Mouse (Mus musculus): ENCODE measurements around the gene Uqcrc2. TPM values are rescaled to one million over a fixed set of nuclear protein-coding genes. Genes with fewer than 3 reads are reported as not detected.

Gene Uqcrc2
- polyA plus RNA-seq, 1 experiment from 2014 or later, result 275 TPM

DNA sequence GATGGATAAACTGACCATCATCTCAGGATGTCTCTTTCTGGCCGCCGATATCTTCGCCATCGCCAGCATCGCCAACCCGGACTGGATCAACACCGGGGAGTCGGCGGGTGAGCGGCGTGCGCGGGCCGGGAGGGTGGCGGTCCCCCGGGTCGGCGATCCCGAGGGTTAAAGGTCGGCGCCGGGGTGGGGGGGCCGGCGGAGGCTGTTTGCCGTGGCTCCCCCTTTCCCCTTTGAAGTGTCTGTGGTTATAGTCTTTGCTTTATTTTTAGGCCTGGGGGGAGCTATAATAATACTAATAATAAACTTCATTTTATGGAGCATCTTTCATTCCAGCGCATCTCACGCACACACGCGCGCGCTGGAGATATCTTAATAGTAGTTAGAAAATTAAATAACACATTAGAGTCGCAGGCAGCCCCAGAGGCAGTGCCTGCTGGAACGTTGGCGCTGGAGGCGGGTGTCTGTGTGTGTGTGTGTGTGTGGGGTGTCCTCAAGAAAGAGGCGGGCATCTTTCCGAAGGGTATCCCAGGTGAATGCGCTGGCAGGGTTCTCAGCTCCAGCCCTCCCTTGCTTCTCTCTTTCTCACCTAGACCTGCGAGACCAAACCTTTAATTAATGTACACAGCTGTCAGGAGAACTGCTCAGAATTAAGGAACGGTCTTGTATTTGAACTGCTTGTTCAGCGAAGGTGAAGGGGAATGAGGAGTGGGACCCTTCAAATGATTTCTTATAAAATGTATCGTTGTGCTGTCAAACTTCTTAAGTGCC, 43.0 kb downstream of the Uqcrc2 start:
- peak overlapping the region; percentile 35; the same call in 1 of the 2 replicates for H3K27ac ChIP-seq (ENCODE audit: low read depth, low read length)
- ATAC-seq (peak; percentile 72), DNase-seq (ENCODE audit: low spot score) (peak; percentile 46)
- no peaks in the 10 kb centered on the region for H3K9me3 ChIP-seq (replicated peaks; ENCODE audit: control insufficient read depth, low read length)
- H3K4me2 ChIP-seq (ENCODE audit: low read length), result peak overlapping the region; percentile 80
- H3K4me1 ChIP-seq (ENCODE audit: control insufficient read depth, insufficient read depth, low read length), result peaks cover 24% of the 10 kb centered on the region
- peak overlapping the region; percentile 87 for H3K9ac ChIP-seq (ENCODE audit: low read length)
- peak overlapping the region; percentile 89 for H3K4me3 ChIP-seq (ENCODE audit: low read depth, low read length)
- WGBS, result 2% methylated on average over 42 of the region's 42 CpGs
- H3K27me3 ChIP-seq (replicated peaks; ENCODE audit: control insufficient read depth, insufficient read depth, low read length), result no peaks in the 10 kb centered on the region
- no peaks in the 10 kb centered on the region for H3K36me3 ChIP-seq (ENCODE audit: control insufficient read depth, insufficient read depth, low read length)

DNA sequence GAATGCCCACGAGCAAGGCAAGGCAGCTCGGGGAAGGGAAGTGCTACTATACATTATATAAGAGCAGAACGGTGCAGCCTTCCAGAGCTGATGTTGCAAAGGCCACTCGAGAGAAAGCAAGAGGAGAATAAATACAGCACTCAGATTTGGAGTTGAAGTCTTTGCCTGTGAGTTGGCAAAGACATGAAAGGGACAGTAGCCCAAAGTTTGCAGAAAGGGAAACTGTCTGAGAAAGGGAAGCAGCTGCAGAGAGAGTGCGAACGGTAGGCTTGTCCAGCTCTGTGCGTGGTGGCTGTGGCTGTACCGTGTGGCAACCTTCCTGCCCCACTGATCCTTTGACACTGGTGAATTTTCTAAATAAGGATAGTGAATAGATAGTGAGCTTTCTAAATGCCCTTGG, 44.0 kb downstream of the Uqcrc2 start:
- WGBS, result 55% methylated on average over 8 of the region's 8 CpGs
- peak overlapping the region; percentile 87 for H3K9ac ChIP-seq (ENCODE audit: low read length)

DNA sequence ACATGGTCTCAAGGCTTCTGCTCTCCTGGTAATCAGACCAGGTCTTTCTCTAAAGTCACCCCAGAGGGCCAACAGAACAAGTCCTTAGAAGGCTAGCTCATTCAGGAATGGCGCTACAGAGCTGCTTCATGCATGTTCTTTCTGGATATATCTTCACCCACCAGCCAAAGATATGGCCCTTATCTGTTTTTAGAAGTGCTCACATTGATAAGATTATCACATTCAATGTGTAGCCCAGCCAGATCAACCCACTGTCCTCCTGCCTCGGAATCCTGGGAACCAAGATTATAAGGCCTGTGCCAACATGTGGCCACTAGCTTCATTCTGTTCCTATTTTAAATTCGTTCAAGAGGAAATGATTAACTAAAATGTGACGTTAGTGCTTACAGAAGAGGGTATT, 47.0 kb downstream of the Uqcrc2 start:
- no peak overlapping the region for H3K9ac ChIP-seq (ENCODE audit: low read length)
- WGBS, result 63% methylated on average over 4 of the region's 4 CpGs
- no peak for ATAC-seq
- no peak overlapping the region for H3K4me3 ChIP-seq (ENCODE audit: low read depth, low read length)
- no peaks in the 10 kb centered on the region for H3K9me3 ChIP-seq (replicated peaks; ENCODE audit: control insufficient read depth, low read length)
- peaks cover 19% of the 10 kb centered on the region for H3K4me1 ChIP-seq (ENCODE audit: control insufficient read depth, insufficient read depth, low read length)
- DNase-seq (ENCODE audit: low spot score), result no peak
- no peaks in the 10 kb centered on the region for H3K36me3 ChIP-seq (ENCODE audit: control insufficient read depth, insufficient read depth, low read length)
- no peak overlapping the region for H3K4me2 ChIP-seq (ENCODE audit: low read length)
- H3K27me3 ChIP-seq (replicated peaks; ENCODE audit: control insufficient read depth, insufficient read depth, low read length), result no peaks in the 10 kb centered on the region
- no peak overlapping the region for H3K27ac ChIP-seq (ENCODE audit: low read depth, low read length)

More for the DNA sequence above, 44.0 kb downstream of the Uqcrc2 start:
- Histone ChIP-seq H3K4me1 (ENCODE audit: control insufficient read depth, insufficient read depth, low read length) (peaks cover 24% of the 10 kb centered on the region), H3K4me3 (ENCODE audit: low read depth, low read length) (peak overlapping the region; percentile 89), H3K4me2 (ENCODE audit: low read length) (peak overlapping the region; percentile 80), H3K27me3 (replicated peaks; ENCODE audit: control insufficient read depth, insufficient read depth, low read length) (no peaks in the 10 kb centered on the region), H3K36me3 (ENCODE audit: control insufficient read depth, insufficient read depth, low read length) (no peaks in the 10 kb centered on the region), H3K9me3 (replicated peaks; ENCODE audit: control insufficient read depth, low read length) (no peaks in the 10 kb centered on the region), H3K27ac (ENCODE audit: low read depth, low read length) (no peak overlapping the region)
- ATAC-seq (no peak), DNase-seq (ENCODE audit: low spot score) (no peak)

DNA sequence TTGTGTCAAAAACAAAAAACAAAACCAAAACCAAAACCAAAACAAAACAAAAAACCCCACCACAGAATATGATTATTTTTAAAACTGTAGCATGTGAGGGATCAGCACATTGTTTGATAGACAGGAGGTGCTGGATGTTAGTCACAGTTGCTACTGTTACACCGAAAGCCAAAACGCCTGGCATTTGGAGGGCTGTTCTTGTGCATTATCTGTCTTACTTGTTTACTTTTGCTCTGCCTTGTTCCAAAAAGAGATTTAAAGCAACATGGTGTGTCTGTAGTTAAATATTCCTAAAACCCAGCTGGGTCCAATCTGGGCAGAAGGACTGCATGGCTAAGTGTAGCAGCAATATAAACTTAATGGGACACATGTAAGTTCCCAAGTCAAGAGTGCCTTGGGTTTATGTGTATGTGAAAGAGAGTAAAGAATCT, 49.8 kb downstream of the Uqcrc2 start:
- H3K27ac ChIP-seq (ENCODE audit: low read depth, low read length), result no peak overlapping the region
- 73% methylated on average over 2 of the region's 2 CpGs for WGBS
- DNase-seq (ENCODE audit: low spot score), result no peak
- H3K9me3 ChIP-seq (replicated peaks; ENCODE audit: control insufficient read depth, low read length), result no peaks in the 10 kb centered on the region
- no peak overlapping the region for H3K4me3 ChIP-seq (ENCODE audit: low read depth, low read length)
- peak; percentile 23; the same call in 1 of the 2 replicates for ATAC-seq
- H3K27me3 ChIP-seq (replicated peaks; ENCODE audit: control insufficient read depth, insufficient read depth, low read length), result no peaks in the 10 kb centered on the region
- H3K9ac ChIP-seq (ENCODE audit: low read length), result no peak overlapping the region
- H3K4me2 ChIP-seq (ENCODE audit: low read length), result no peak overlapping the region
- no peaks in the 10 kb centered on the region for H3K36me3 ChIP-seq (ENCODE audit: control insufficient read depth, insufficient read depth, low read length)
- peaks cover 4% of the 10 kb centered on the region; the same call in 1 of the 2 replicates for H3K4me1 ChIP-seq (ENCODE audit: control insufficient read depth, insufficient read depth, low read length)

DNA sequence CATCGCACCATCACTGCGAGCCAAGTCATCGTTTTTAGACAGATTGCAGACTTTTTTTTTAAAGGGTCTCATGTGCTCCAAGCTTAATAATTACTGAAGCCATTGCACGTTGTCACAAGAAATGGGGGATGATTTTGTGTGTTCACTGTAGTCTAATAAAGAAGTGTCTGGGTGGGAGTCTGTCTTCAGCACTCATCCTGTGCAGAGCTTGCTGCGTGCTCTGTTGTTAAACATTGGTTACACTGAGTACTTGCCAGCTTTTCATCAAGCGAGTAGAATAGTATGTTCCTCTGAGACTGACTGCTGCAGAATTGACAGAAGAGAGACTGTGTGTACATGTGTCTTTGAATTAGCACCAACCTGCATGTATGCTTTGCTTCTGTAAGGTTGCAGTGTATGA, 50.3 kb downstream of the Uqcrc2 start:
- Histone ChIP-seq H3K36me3 (ENCODE audit: control insufficient read depth, insufficient read depth, low read length) (no peaks in the 10 kb centered on the region), H3K9me3 (replicated peaks; ENCODE audit: control insufficient read depth, low read length) (no peaks in the 10 kb centered on the region), H3K4me3 (ENCODE audit: low read depth, low read length) (no peak overlapping the region), H3K4me1 (ENCODE audit: control insufficient read depth, insufficient read depth, low read length) (peaks cover 4% of the 10 kb centered on the region; the same call in 1 of the 2 replicates), H3K27ac (ENCODE audit: low read depth, low read length) (no peak overlapping the region), H3K27me3 (replicated peaks; ENCODE audit: control insufficient read depth, insufficient read depth, low read length) (no peaks in the 10 kb centered on the region), H3K9ac (ENCODE audit: low read length) (no peak overlapping the region), H3K4me2 (ENCODE audit: low read length) (no peak overlapping the region)
- DNase-seq (ENCODE audit: low spot score) (no peak), ATAC-seq (no peak)
- WGBS, result 74% methylated on average over 6 of the region's 6 CpGs

DNA sequence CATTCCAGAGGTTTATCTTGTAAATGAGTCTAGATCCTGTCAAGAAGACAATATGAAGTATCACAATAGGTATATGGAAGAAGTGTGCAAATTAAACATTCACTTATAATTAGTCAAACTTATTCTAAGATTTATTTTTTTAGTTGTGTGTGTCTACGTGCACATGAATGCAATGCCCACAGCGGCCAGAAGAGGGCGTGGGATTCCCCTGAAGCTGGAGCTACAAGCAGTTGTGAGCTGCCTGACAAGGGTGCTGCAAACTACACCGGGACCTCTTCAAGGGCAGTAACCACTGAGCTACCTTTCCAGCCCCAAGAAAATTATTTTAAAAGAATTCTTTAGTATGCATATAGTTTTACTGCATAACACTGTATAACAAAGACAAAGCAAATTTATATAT, 55.7 kb downstream of the Uqcrc2 start:
- no peaks in the 10 kb centered on the region for H3K27me3 ChIP-seq (replicated peaks; ENCODE audit: control insufficient read depth, insufficient read depth, low read length)
- H3K4me3 ChIP-seq (ENCODE audit: low read depth, low read length), result no peak overlapping the region
- no peaks in the 10 kb centered on the region for H3K4me1 ChIP-seq (ENCODE audit: control insufficient read depth, insufficient read depth, low read length)
- no peak for DNase-seq (ENCODE audit: low spot score)
- H3K9ac ChIP-seq (ENCODE audit: low read length), result no peak overlapping the region
- 78% methylated on average over 4 of the region's 4 CpGs for WGBS
- H3K9me3 ChIP-seq (replicated peaks; ENCODE audit: control insufficient read depth, low read length), result no peaks in the 10 kb centered on the region
- ATAC-seq, result no peak
- no peak overlapping the region for H3K27ac ChIP-seq (ENCODE audit: low read depth, low read length)
- H3K36me3 ChIP-seq (ENCODE audit: control insufficient read depth, insufficient read depth, low read length), result peaks cover 12% of the 10 kb centered on the region; the same call in 1 of the 2 replicates
- no peak overlapping the region for H3K4me2 ChIP-seq (ENCODE audit: low read length)

DNA sequence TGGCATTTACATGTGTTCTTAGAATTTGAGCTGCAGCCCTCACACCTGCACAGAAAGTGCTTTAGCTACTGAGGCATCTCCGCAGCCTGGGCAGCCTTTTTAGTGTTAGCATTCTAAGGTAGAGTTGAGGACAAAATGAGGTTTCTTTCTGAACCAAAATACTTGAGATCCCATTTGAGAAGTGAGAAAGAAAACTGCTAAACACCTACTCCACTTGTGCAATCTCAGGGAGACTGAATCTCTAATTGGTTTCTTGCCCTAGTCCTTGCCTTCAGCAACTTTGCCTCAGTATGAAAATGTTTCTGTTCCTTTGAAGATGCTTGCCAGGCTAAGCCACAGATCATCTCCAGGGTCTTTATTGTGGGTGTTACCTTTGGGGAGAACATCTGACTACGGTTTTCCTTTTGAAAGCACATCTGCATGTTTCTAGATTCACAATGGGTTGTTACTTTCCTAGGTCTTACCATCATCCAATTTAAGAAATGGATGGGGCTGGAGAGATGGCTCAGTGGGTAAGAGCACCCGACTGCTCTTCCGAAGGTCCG, 58.9 kb downstream of the Uqcrc2 start:
- peaks cover 12% of the 10 kb centered on the region; the same call in 1 of the 2 replicates for H3K36me3 ChIP-seq (ENCODE audit: control insufficient read depth, insufficient read depth, low read length)
- ATAC-seq, result no peak
- no peak overlapping the region for H3K9ac ChIP-seq (ENCODE audit: low read length)
- no peak overlapping the region for H3K4me2 ChIP-seq (ENCODE audit: low read length)
- no peak overlapping the region for H3K27ac ChIP-seq (ENCODE audit: low read depth, low read length)
- H3K4me3 ChIP-seq (ENCODE audit: low read depth, low read length), result no peak overlapping the region
- DNase-seq (ENCODE audit: low spot score), result no peak
- no peaks in the 10 kb centered on the region for H3K27me3 ChIP-seq (replicated peaks; ENCODE audit: control insufficient read depth, insufficient read depth, low read length)
- no peaks in the 10 kb centered on the region for H3K9me3 ChIP-seq (replicated peaks; ENCODE audit: control insufficient read depth, low read length)
- 89% methylated on average over 5 of the region's 5 CpGs for WGBS
- no peaks in the 10 kb centered on the region for H3K4me1 ChIP-seq (ENCODE audit: control insufficient read depth, insufficient read depth, low read length)

DNA sequence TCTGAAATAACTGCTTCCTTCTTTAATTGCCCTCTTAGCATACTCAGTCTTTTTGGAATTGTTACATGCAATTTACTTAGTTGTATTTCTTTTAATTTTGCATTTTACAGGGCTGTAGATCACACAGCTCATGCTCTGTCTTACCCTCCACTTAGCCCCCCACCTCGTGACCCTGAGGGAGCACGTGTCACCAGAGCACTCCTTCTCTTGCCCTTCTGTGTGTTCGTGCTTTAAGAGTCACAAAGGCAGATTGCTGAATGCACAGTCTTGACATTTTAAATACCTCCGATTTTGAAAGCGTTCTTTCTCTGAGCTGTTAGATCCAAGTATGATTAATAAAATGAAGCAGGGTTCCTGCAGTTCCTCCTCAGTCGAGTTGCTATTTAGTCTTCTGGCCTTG, 60.2 kb downstream of the Uqcrc2 start:
- DNase-seq (ENCODE audit: low spot score) (no peak), ATAC-seq (no peak)
- Histone ChIP-seq H3K27ac (ENCODE audit: low read depth, low read length) (no peak overlapping the region), H3K4me2 (ENCODE audit: low read length) (no peak overlapping the region), H3K4me1 (ENCODE audit: control insufficient read depth, insufficient read depth, low read length) (no peaks in the 10 kb centered on the region), H3K9me3 (replicated peaks; ENCODE audit: control insufficient read depth, low read length) (no peaks in the 10 kb centered on the region), H3K27me3 (replicated peaks; ENCODE audit: control insufficient read depth, insufficient read depth, low read length) (no peaks in the 10 kb centered on the region), H3K9ac (ENCODE audit: low read length) (no peak overlapping the region), H3K36me3 (ENCODE audit: control insufficient read depth, insufficient read depth, low read length) (peaks cover 12% of the 10 kb centered on the region; the same call in 1 of the 2 replicates), H3K4me3 (ENCODE audit: low read depth, low read length) (no peak overlapping the region)
- 36% methylated on average over 6 of the region's 6 CpGs for WGBS

DNA sequence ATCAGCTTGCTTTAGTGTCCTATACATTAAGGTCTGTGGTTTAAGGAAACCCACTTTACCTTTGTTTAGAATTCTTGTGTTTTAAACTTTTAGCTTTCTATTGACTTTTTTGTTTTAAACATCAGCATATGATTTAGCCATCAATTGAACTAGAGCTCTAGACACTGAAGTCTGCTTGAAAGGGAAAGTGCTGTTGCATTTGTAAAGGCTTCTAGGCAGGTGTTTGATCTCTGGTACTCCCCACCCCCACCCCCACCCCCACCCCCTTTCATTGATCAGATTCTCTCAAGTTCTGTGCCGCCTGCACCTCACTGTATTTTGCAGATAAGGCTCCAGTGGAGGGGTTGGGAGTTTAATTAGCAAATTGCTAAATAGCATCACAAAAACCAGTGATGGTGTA, 60.7 kb downstream of the Uqcrc2 start:
- no peak for ATAC-seq

More for the DNA sequence above, 60.7 kb downstream of the Uqcrc2 start:
- 33% methylated on average over 1 of the region's 1 CpGs for WGBS
- Histone ChIP-seq H3K27ac (ENCODE audit: low read depth, low read length) (no peak overlapping the region), H3K9me3 (replicated peaks; ENCODE audit: control insufficient read depth, low read length) (no peaks in the 10 kb centered on the region), H3K4me3 (ENCODE audit: low read depth, low read length) (no peak overlapping the region), H3K4me2 (ENCODE audit: low read length) (no peak overlapping the region), H3K27me3 (replicated peaks; ENCODE audit: control insufficient read depth, insufficient read depth, low read length) (no peaks in the 10 kb centered on the region), H3K4me1 (ENCODE audit: control insufficient read depth, insufficient read depth, low read length) (no peaks in the 10 kb centered on the region), H3K9ac (ENCODE audit: low read length) (no peak overlapping the region), H3K36me3 (ENCODE audit: control insufficient read depth, insufficient read depth, low read length) (peaks cover 12% of the 10 kb centered on the region; the same call in 1 of the 2 replicates)
- DNase-seq (ENCODE audit: low spot score), result no peak
